Mouse (Mus musculus) layer of hippocampus, postnatal 36 days (tissue): ENCODE measurements around the gene Nub1. TPM values are rescaled to one million over a fixed set of nuclear protein-coding genes. Genes with fewer than 3 reads are reported as not detected.
"Not testable (repeated sequence)": the region's sequence is repeated elsewhere in the genome, so short reads cannot be mapped to it uniquely, and the experiment has no call there.

Experiments
- DNase-seq, 2 experiments: peaks; one replicate each; pipeline ENCODE4 v3.0.0; 2022
- total RNA-seq, 2 experiments: library from RNA; stranded (reverse); gene quantifications; 2 replicates each; pipeline ENCODE4 v1.2.3; 2021

The Nub1 gene
- total RNA-seq, result 10 to 100 TPM; 63.3 to 65.9 TPM

GRCm38 (mm10) chr5:24685366-24686093, at the start of gene Nub1:
Nub1 (plus strand) TSS chr5:24685532.
- peak; percentile 94 to 96 for DNase-seq

- DNase-seq, result no peak
Observed at GRCm38 (mm10) chr5:24636987-24637386, 48.3 kb upstream of the Nub1 start.

- no peak for DNase-seq
Observed at GRCm38 (mm10) chr5:24638131-24638530, 47.2 kb upstream of the Nub1 start.

GRCm38 (mm10) chr5:24639081-24639480, 46.3 kb upstream of the Nub1 start:
- no peak for DNase-seq

GRCm38 (mm10) chr5:24645454-24645853, 39.9 kb upstream of the Nub1 start:
- no peak for DNase-seq

GRCm38 (mm10) chr5:24649231-24649630, 36.1 kb upstream of the Nub1 start:
- DNase-seq, result no peak

GRCm38 (mm10) chr5:24649701-24650100, 35.6 kb upstream of the Nub1 start:
- no peak for DNase-seq

GRCm38 (mm10) chr5:24651356-24651755, 34.0 kb upstream of the Nub1 start:
- no peak for DNase-seq

GRCm38 (mm10) chr5:24651768-24652752, 33.3 kb upstream of the Nub1 start:
- peak; percentile 86 to 89 for DNase-seq

GRCm38 (mm10) chr5:24652780-24653179, 32.6 kb upstream of the Nub1 start:
- DNase-seq, result no peak

- no peak for DNase-seq
Observed at GRCm38 (mm10) chr5:24654491-24654890, 30.8 kb upstream of the Nub1 start.

- DNase-seq, result peak; percentile 40
Observed at GRCm38 (mm10) chr5:24657113-24657512, 28.2 kb upstream of the Nub1 start.

GRCm38 (mm10) chr5:24659708-24660423, 25.5 kb upstream of the Nub1 start:
- DNase-seq, result no peak

GRCm38 (mm10) chr5:24661457-24661856, 23.9 kb upstream of the Nub1 start:
- no peak for DNase-seq

- peak; percentile 77 to 84 for DNase-seq
Observed at GRCm38 (mm10) chr5:24674238-24674637, 11.1 kb upstream of the Nub1 start.

- DNase-seq, result no peak
Observed at GRCm38 (mm10) chr5:24681436-24681835, 3.9 kb upstream of the Nub1 start.

GRCm38 (mm10) chr5:24684578-24685365, 560 bp upstream of the Nub1 start:
- DNase-seq, result peak; percentile 66 to 78

GRCm38 (mm10) chr5:24686176-24686575, 844 bp downstream of the Nub1 start:
- no peak for DNase-seq

- DNase-seq, result not testable (repeated sequence)
Observed at GRCm38 (mm10) chr5:24686671-24687420, 1.5 kb downstream of the Nub1 start.

- no peak for DNase-seq
Observed at GRCm38 (mm10) chr5:24687696-24688095, 2.4 kb downstream of the Nub1 start.

- DNase-seq, result no peak
Observed at GRCm38 (mm10) chr5:24696704-24697103, 11.4 kb downstream of the Nub1 start.
